Comparison of ENCODE assay signal across 14 mouse cellular contexts in genomic region chr4:100943689-100944088, GRCm38 (mm10).
"Had no signal": no experiment of that assay in that cellular context is flagged by ENCODE, and none has a peak within 500 bp of the region (broad histone marks: within the 10 kb centered on the region; RNA-seq: fewer than 3 reads in every experiment).

No protein-coding gene starts in this region.

- H3K4me3 ChIP-seq: layer of hippocampus, adult 2 months; limb, embryonic 12.5 days; liver, embryonic 13.5 days; neural tube, embryonic 12.5 days had no signal

- H3K4me2 ChIP-seq: limb, embryonic 12.5 days; liver, embryonic 13.5 days; midbrain, embryonic 11.5 days; neural tube, embryonic 12.5 days had no signal

- H3K9ac ChIP-seq: limb, embryonic 12.5 days; liver, embryonic 13.5 days; neural tube, embryonic 12.5 days had no signal

- DNase-seq: kidney, adult 8-10 months; layer of hippocampus, adult 9-11 months; liver, embryonic 13.5 days; lung, adult 2 months; lung, postnatal 14 days; lung, postnatal 4 days; midbrain, embryonic 14.5 days; thymus, adult 18-20 months; thymus, postnatal 4 days had no signal

- H3K36me3 ChIP-seq: liver, embryonic 13.5 days had no signal

- H3K27me3 ChIP-seq: limb, embryonic 12.5 days; liver, embryonic 13.5 days; neural tube, embryonic 12.5 days had no signal

- H3K9me3 ChIP-seq: limb, embryonic 12.5 days; liver, embryonic 13.5 days; neural tube, embryonic 12.5 days had no signal

- H3K4me1 ChIP-seq: liver, embryonic 13.5 days had no signal

- H3K27ac ChIP-seq: layer of hippocampus, adult 2 months; liver, embryonic 13.5 days; neural tube, embryonic 12.5 days had no signal

- ATAC-seq: intestine, postnatal 0 days had no signal
